Mouse (Mus musculus) CH12.LX (cell line): Measurements from ENCODE around the gene Acadvl.

Experiments
- CHD1 ChIP-seq: IDR thresholded peaks from 2 replicates; pipeline ENCODE4 v1.6.1; 2012; ENCODE audit warnings: low read depth, low read length, improper control_type of control experiment, inconsistent platforms
- CTCF ChIP-seq, 2 experiments: IDR thresholded peaks in 1 of 2; conservative IDR thresholded peaks in 1 of 2; 2 replicates each; pipeline ENCODE4 v1.5.1; 2011 to 2012; ENCODE audit warnings: low read depth in 2 of 2, low read length in 2 of 2, improper control_type of control experiment in 1 of 2, inconsistent platforms in 1 of 2, mild to moderate bottlenecking in 1 of 2, moderate library complexity in 1 of 2
- MAFK ChIP-seq: IDR thresholded peaks from 2 replicates; pipeline ENCODE4 v1.6.1; 2011; ENCODE audit warnings: low read length, improper control_type of control experiment; ENCODE audit not compliant: insufficient replicate concordance
- MEF2A ChIP-seq: IDR thresholded peaks from 2 replicates; pipeline ENCODE4 v1.6.1; 2014; ENCODE audit warnings: low read depth, mild to moderate bottlenecking, inconsistent platforms, low read length, improper control_type of control experiment, borderline replicate concordance
- POLR2A ChIP-seq: IDR thresholded peaks from 2 replicates; pipeline ENCODE4 v1.6.1; 2011; ENCODE audit warnings: low read depth, mild to moderate bottlenecking, improper control_type of control experiment, low read length
- ZMIZ1 ChIP-seq: IDR thresholded peaks from 2 replicates; pipeline ENCODE4 v1.6.1; 2012; ENCODE audit warnings: low read depth, mild to moderate bottlenecking, inconsistent platforms, low read length, improper control_type of control experiment

- no peak for TF ChIP-seq CTCF (conservative IDR thresholded peaks at IDR 0.05 in 1 of 2, IDR thresholded peaks at IDR 0.05 in 1 of 2; ENCODE audit: low read depth in 2 of 2, low read length in 2 of 2)
- TF ChIP-seq MEF2A = no peak
- TF ChIP-seq MAFK = no peak
- no peak for TF ChIP-seq ZMIZ1
- TF ChIP-seq CHD1 = no peak
- no peak for TF ChIP-seq POLR2A
Measured at GRCm38 (mm10) chr11:70017199-70017767, 2.1 kb upstream of the Acadvl start.
